Mouse (Mus musculus) E14TG2a.4 (cell line): ENCODE data around the gene Ankrd23.

ENCODE experiments used
- CTCF ChIP-seq: conservative IDR thresholded peaks from 2 replicates; pipeline ENCODE4 v1.5.1; 2014; ENCODE audit warnings: low read length
- POU5F1 ChIP-seq: IDR thresholded peaks from 2 replicates; pipeline ENCODE4 v1.6.1; 2014; ENCODE audit warnings: low read length, borderline replicate concordance

- TF ChIP-seq CTCF, result no peak
- no peak for TF ChIP-seq POU5F1
These were observed 9.8 kb downstream of the Ankrd23 start for GRCm38 (mm10) chr1:36526903-36527302.
